Mouse (Mus musculus) heart, postnatal 36 days (tissue): ENCODE measurements at regions not wholly inside any gene's neighbourhood (a gene's known extent, or its start where the extent isn't known, plus 50 kb on each side); places are given as distances from the start of the nearest gene placed in this dataset.

ENCODE experiments used
- DNase-seq, 2 experiments: peaks; one replicate each; pipeline ENCODE4 v3.0.0; 2021 to 2022
- intact Hi-C: fragments of 180-260 bp; cut with DNase I; formaldehyde crosslinking; loops from one replicate; pipeline ENCODE4 v1.15.1; 2025

DNA sequence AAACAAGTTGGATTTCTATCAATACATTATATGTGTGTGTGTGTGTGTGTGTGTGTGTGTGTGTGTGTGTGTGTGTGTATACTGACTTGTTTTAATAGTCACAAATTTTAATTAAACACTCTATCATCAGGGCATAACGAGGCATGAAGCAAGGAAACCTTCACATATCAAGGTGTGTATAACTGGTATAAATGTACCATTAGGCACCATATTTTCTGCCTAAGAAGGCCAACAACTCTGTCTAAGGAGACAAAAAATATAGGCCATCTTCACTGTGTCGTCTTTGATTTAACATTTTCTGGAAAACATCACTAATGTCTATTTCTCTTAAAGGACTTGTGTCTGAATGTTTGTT, 218.9 kb upstream of the Atp2b1 start:
- DNase-seq: no peak
- intact Hi-C loops: no loop called here

- intact Hi-C loops: no loop called here
- DNase-seq: no peak
Observed at GRCm38 (mm10) chr10:98697866-98698265, 216.3 kb upstream of the Atp2b1 start.

DNA sequence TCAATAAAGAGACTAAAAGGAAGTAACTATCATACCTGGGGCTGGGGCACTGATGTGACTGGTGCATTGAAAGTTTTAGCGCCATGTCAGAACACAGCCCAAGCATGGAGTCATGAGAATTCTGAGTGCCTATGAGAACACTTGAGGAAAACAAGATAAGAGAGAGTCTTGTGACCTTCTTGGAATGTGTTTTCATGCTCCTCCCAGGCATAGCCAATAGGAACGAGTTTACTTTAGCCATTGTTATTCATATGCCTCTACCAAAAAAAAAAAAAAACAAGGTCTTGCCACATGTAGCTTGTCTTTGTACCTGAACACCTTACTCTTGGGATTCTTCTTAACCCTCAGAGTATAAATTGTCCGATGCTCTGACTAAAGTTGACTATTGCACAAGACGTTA, 214.6 kb upstream of the Atp2b1 start:
- intact Hi-C loops: no loop called here
- DNase-seq: no peak

- DNase-seq: no peak
- intact Hi-C loops: no loop called here
Observed at GRCm38 (mm10) chr10:98700407-98700806, 213.8 kb upstream of the Atp2b1 start.

DNA sequence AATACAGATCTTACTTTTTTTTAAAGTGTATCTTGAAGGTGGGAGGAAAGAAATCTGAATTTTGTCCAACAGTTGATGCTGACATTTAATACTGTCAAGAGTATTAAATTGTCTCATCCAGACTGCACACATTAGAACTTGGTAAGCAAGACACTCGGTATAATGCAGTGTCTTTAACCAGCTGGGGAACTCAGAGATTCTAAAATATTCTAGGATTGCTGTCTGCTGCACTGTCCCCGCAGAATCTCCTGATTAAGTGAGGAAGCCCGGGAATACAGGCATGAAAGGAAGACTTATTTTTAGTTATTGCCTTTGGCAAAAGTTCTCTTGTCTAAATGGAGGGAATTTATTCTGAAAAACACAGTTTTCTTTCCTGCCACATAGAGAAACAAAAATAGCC, 212.9 kb upstream of the Atp2b1 start:
- DNase-seq: no peak
- intact Hi-C loops: no loop called here

DNA sequence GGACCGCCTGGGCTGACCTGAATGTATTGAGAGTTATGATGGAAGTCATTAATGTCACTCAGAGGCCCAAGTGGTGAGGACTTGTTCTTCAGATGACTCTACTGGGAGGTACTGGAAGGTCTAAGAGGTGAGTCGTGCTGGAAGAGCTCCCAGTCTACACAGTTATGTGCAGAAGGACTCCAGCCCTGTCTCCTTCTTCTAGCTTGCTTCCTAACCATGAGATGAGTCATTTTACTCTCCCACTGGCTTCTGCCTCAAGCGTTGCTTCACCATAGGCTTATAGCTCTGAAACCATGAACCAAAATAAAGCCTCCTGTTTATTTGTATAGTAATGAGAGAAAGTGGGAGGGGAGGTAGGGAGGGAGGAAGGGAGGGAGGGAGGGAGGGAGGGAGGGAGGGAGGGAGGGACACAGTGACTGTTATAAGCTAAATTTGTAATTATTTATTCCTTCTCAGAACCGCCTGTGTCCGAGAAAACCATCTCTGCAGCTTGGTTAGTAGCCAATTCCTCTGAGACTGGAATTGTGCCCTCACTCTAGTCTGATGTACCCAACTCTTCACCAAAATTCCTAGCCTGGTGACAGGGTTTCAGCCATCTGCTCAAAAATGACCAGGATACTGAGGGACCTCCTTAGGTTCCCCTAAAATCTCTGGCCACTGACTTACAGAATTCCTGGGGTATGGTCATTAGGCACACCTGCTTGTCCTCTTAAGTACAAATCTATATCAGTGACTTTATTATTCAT, 211.6 kb upstream of the Atp2b1 start:
- intact Hi-C loops: no loop called here
- DNase-seq: no peak

- no peak for DNase-seq
- intact Hi-C loops: no loop called here
Observed at GRCm38 (mm10) chr10:98703642-98704293, 210.4 kb upstream of the Atp2b1 start.

DNA sequence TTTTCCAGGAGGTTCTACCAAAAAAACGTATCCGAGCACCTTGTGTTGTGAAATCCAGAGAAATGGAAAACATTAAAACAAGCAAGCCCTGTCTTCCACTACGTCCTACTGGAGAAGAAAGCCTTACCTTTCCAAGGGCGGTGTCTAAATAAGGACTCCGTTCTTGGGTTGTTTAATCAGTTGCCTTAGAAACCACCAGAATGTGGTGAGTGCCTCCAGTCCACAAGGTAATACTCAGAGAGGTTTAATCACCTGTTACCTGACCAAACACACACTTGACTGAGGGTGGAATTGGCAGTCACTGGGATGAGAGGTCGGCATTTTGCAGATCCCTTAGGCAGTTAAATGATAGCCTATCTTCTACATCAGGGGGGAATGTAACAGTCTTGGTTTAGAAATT, 209.6 kb upstream of the Atp2b1 start:
- intact Hi-C loops: no loop called here
- no peak for DNase-seq

DNA sequence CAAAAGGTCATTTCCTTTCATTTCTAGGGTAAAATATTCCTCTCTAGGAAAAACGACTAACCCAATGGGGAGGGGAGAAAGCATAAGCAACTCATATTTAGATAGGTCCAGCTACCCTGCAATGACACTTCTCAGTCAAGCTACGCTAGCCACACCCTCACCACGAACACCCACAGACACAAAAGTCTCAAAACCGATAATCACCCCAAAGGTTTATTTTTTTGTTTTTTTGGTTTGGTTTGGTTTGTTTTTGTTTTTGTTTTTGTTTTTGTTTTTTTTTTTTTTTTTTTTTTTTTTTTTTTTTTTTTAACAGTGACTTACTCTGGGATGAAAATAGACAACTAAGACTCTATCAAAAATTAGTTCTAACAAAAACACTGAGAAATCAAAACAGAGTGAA, 196.3 kb upstream of the Atp2b1 start:
- DNase-seq: no peak
- intact Hi-C loops: no loop called here

DNA sequence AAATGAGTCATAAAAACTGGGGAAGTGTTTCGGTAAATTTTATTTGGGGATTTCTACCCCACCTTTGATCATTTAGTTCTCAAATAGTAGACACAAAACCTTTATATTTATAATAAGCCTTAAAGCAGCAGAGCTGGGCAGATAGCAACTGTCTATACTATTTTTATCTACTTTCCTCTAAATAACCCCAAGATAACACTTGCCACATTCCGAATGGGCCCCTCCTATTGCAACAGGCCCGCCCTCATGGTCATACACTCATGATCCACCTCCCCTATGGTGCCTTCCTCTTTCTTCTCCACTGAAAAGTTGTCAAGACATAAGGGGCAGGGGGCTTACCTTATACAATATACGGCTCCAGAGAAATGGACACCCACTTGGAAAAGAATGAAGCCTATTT, 195.5 kb upstream of the Atp2b1 start:
- no peak for DNase-seq
- intact Hi-C loops: no loop called here

- intact Hi-C loops: no loop called here
- DNase-seq: no peak
Observed at GRCm38 (mm10) chr10:98720256-98721005, 193.8 kb upstream of the Atp2b1 start.

DNA sequence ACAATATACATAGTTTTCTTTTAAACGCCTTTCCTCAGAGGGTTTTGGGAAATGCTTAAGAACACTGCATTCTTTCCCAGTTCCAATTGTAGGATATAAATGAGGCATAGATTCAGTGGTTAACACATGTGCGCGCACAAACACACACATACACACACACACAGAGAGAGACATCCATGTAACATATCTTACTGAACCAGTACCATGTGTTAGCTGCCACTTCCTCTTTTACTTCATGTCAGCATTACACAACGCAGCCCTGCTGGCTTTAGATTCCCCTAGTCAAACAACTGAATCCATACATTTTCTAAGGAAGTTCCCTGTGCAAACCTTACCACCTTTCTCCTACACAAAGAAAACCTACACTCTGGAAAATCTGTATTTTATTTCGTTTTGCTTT, 189.1 kb upstream of the Atp2b1 start:
- no peak for DNase-seq
- intact Hi-C loops: no loop called here

DNA sequence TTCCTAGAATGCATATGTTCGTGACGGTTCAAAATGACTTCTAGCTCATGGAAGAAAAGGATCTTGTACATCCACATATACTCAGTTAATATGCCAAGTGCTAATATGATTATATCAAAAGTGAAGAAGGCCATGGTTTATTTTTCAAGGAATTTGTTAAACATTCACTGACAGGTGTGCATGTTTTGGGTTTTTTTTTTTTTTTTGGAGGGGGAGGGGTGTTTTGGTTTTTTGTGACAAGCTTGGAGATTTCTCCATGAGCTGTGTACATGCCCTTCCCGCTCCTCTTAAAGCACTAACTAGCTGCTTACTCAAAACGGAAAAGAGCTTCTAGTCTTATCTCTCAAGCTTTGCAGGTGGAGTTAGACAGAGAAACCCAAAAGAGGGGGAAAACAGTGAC, 187.1 kb upstream of the Atp2b1 start:
- intact Hi-C loops: no loop called here
- no peak for DNase-seq

- intact Hi-C loops: no loop called here
- DNase-seq: no peak
Observed at GRCm38 (mm10) chr10:98728396-98729030, 185.7 kb upstream of the Atp2b1 start.

GRCm38 (mm10) chr10:98733950-98734585, 180.1 kb upstream of the Atp2b1 start:
- no peak for DNase-seq
- intact Hi-C loops: no loop called here

DNA sequence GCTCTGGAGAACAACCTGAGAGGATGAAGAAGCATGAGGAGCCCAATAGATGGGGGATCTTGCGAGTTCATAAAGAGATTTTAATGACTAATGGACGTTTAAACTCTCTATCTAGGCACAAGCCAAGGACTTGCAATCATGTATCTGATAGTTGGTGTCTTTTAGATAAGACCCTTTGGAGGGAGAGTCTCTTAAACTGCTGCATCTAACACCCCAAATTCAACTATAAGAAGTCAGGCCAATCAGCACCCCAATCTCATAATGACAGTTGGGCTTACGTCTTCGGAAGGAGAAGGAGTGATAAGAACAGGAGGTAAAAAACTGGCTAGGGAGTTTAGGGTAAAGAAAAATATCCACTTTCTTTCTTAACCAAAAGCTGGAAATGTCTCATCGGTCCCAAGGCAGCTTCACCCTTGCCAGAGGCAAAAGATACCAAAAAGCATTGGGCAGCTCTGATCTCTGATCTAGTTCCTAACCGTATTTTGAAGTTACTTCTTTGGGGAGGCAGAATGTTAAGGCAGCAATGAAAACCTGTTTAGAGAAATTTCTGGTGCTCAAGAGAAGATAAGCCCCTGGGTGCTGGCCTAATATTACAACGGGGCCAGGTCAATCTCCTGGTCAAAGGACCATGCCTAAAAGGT, 173.6 kb upstream of the Atp2b1 start:
- intact Hi-C loops: no loop called here
- no peak for DNase-seq

GRCm38 (mm10) chr10:98741398-98741797, 172.8 kb upstream of the Atp2b1 start:
- intact Hi-C loops: no loop called here
- no peak for DNase-seq

DNA sequence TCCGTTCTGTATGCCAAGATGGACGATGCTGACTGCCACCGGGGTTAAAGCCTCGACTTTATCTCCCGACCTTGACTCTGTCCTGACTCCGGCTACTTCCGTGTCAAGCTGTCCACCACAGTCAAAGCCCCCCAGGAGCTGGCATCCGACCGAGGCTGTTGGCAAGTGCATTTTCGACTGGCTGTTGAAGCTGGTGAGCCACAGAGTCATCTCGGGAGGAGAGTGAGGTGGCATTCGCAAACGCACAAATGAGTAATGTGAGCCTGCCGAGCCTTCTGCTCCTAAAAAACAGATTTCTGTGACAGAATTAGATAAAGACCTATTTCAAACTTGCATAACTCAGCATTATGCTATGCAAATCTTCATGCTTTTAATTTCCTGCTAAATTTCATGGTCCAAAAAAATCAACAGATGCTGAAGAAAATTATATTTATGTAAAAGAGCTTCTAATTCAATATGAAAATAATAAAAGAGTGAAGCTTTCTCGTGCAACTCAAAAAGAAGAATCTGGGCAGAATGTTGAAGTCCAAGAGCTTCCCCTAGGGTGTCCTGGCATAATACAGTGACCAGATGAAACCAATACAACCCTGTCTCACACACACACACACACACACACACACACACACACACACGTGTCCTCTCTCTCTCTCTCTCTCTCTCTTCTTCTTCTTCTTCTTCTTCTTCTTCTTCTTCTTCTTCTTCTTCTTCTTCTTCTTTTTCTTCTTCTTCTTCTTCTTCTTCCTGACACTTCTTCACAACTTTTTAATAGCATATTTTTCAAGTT, 171.2 kb upstream of the Atp2b1 start:
- no peak for DNase-seq
- intact Hi-C loops: no loop called here

DNA sequence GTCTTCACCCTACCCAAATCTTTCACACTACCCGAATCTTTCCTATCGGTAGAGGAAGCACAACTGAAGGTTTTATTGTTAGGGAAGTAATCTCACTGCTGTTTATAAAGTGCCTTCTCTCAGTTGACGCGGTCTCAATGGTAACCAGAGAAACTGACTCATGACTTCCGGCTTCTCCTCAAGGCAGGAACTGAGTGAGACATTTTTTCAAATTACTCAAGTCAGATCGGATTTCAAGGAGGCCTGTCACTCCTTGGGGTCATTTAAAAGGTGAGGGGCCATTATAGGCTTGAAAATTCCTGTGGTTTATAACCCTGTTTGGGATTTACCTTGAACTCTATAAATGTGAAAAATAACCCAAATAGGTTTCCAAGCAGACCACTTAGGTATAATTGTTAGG, 170.0 kb upstream of the Atp2b1 start:
- no peak for DNase-seq
- intact Hi-C loops: no loop called here

DNA sequence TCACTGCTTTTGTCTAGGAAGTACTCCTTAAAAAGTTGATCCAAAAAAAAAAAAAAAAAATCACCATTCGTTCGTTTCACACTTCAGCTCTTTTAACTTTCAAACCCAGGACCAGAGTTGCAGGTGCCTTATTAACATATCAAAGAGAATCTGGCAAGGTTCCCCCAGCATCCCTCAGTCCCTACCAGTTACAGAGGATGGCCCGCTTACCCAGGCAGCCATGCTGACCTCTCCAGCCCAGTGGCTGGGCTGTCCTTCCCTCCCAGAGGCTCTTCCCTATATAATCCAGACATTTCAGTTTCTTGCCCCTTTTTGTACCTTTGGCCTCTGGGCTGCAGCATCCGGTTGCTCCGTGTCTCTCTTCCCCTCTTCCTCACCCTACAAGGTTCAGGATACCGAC, 169.5 kb upstream of the Atp2b1 start:
- intact Hi-C loops: no loop called here
- no peak for DNase-seq
